Mouse (Mus musculus) fat pad, adult 2 months (tissue): ENCODE measurements around the gene Rnf43.

Experiments used
- DNase-seq: peaks from one replicate; pipeline ENCODE4 v3.0.0-alpha.2; 2011; ENCODE audit warnings: low read depth, low spot score; ENCODE audit errors: extremely low read depth

The Rnf43 gene

GRCm38 (mm10) chr11:87758957-87759608 is 96.6 kb downstream of the Rnf43 start:
- no peak for DNase-seq

- no peak for DNase-seq
These were observed 97.1 kb downstream of the Rnf43 start for GRCm38 (mm10) chr11:87759609-87760005.

- no peak for DNase-seq
These were observed 98.0 kb downstream of the Rnf43 start, which contains the start of gene Tspoap1 for GRCm38 (mm10) chr11:87760301-87761081. Tspoap1 (plus strand) TSS chr11:87760541.

GRCm38 (mm10) chr11:87761181-87761721 is 98.7 kb downstream of the Rnf43 start:
- no peak for DNase-seq

DNA sequence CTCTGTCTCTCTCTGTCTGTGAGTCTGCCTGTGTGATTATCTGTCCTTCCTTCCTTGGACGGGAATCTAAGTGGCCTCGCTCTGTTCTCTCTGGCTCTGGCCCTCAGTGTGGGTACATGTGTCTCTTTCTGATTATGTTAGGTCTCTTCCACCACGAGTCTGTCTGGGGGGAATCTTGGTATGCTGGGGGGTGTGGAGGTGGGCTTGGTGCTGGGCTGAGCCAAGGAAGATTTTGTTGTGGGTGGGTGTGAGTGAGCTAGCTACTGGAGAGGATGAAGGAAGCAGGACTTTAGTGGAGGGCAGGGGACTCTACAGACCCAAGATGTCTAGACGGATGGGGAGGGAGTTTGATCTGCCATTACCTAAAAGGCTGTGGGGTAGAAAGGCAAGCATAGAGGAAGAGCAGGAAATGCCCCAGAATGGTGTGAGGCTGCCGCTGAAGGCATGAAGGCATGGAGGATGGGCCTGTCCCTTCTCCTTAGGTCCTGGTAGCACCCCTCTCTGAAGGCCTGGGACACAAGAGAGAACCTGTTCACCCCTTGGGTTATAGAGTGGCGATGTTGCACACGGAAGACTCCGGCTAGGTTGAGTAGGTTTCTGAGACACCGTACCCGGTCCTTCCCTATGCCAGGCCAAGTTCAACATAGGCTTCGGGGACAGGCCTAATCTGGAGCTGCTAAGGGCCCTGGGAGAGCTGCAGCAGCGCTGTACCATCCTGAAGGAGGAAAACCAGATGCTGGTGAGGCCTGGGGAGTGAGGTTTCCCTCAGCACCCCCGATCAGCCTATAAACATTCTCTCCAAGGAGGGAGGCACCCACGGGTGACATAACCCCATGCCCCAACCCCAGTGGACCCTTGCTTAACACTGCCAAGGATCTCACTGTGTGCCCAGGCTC is 99.5 kb downstream of the Rnf43 start:
- DNase-seq, result no peak

DNA sequence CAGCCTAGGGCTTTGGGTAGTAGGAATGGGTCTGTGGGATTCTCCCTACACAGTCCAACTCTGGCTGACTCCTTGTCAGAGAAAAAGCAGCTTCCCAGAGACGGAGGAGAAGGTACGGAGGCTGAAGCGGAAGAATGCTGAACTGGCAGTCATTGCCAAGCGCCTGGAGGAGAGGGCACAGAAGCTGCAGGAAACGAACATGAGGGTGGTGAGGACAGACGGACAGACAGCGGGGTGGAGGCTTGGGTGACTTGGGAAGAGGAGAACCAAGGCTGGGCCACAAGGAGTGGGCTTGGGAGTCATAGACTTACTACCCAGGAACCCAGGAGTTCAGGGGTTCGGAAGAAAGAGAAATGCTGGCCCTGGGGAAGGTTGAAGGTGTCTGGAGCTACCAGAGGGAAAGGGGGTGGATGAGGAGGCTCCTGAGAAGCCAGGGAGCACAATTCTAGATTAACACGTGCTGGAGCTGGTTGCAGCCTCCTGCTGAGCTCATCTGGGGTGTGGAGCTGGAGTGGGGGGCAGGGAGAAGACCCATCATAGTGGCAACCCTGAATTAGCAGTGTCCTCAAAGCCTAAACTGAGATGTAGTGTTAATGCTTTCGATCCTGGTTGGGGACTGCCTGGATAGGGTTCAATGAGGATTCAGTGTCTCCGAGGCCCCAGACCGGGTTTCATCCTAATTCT is 100.3 kb downstream of the Rnf43 start:
- no peak for DNase-seq

DNA sequence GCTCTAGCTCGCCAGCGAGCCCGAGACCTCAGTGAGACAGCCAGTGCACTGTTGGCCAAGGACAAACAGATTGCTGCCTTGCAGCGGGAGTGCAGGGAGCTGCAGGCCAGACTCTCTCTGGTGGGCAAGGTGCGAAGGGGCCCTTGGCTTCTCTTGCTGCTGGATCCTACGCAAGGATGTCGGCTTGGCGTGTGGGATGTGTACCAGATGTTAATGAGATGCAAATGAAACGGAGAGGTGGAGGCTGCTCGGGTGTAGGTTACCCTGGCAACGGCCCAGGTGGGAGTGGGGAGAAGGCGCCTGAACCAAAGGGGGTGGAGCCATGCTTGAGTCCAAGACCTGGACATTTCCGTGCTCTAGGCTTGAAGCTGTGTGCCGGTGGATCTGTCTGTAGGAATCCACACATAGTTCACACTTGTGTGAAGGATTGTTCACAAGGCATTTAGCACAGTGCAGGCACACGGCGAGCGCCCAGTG is 101.0 kb downstream of the Rnf43 start:
- no peak for DNase-seq

DNA sequence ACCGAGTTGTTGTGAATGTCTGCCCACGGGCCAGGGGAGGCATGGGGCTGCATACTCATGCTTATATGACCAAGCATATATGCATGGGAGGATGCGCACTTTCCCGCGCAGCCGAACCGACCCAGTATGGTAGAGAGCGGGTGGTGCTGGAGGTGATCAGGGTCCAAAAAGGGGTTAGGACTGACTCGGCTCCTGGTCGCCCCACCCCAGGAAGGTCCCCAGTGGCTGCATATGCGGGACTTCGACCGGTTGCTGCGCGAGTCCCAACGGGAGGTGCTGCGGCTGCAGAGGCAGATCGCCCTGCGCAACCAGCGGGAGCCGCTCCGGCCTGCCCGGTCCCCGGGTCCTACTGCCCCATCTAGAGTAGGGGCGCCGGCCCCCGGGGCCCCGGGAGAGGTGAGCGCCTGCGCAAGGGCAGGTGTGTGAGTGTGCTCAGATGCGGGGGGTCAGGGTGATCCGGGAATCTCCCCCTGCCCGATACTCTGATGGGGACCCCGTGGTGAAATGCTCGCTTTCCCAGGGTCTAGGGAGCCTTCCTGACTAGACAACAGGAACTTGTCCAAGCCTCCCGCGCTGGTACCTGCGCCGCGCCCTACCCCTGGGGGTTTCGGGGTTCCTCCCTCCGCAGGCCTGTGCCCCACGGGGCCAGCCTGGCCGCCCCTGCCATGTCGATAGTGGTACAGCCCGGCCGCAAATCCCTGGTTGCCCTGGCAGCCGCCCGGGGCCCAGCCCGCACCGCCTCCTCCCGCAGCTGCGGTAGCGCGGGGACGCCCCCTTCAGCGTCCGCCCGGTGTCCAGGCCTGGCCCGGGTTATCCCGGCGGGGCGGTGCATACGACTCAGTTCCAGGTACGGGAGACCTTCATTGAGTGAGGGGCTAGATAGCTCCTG is 101.7 kb downstream of the Rnf43 start:
- no peak for DNase-seq

DNA sequence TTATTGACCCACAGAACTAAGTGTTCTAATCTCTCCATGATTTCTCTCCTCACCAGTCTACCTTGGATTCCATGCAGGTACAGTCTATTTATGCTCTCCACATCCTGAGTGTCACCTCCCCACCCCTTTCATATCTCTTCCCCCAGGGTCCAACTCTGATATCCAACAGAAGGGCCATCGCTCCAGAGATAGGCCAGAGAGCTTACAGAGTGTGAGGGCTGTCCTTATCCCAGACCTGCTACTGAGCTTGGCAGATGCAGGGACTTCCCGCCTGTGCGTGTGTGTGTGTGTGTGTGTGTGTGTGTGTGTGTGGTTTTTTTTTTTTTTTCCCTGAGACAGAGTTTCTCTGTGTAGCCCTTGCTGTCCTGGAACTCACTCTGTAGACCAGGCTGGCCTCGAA is 106.2 kb downstream of the Rnf43 start:
- no peak for DNase-seq

DNA sequence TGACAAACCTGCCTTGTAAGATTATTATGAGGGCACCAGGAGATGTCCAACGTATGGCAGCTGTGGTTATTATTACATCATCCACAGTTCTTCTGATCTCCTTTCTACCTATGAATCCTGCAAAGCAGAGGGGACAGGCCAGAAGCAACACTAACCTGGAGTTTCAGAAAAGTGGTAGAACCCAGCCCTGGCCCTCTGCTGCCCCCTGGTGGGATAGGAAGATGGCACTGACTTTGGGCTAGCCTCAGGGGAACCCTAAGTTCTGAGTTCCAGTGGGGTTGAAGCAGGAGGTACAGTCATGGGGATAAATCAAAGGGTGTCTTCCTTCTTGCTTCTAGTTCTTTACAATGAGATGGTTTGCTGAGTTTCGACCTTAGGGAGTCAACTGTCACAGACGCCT is 108.5 kb downstream of the Rnf43 start:
- no peak for DNase-seq

DNA sequence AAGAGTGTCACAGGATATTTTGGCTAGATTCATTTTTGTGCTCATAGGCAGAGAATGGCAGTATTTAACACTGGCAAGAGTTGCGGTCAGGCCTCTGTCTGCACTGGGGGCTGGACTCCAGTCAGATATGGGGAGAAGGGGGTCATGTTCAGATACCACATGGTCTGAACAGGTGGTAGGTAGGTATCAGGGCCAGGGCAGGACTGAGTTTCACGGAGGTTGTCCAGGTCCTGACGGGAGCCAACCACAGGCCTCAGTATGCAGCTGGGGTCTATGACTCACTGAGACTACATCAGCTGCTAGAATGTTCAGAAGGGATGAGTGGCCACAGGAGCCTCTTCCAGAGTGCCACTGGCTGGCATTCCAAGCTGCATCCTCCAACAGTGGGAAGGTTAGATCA is 109.8 kb downstream of the Rnf43 start:
- DNase-seq, result no peak

DNA sequence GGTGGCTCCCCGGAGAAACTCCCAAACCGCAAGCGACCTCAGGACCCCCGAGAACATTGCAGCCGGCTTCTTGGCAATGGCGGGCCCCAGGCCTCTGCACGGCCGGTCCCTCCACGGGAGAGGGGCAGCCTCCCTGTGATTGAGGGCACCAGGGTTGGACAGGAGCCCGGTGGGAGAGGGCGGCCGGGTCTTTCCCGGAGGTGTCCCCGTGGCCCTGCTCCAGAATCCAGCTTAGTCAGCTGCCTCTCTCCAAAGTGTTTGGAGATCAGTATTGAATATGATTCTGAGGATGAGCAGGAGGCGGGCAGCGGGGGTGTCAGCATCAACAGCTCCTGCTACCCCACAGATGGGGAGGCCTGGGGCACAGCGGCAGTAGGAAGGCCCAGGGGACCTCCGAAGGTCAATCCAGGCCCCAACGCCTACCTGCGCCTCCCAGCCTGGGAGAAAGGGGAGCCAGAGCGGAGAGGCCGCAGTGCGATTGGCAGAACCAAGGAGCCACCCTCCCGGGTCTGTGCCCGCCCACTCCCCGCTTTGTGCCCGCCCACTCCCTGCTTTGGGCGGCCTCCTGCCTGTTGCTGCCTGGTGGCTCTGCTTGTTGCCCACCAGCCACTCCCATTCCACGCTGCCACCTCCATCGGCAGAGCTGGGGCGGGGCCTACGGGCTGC is 115.7 kb downstream of the Rnf43 start:
- DNase-seq, result no peak

- DNase-seq, result no peak
These were observed 116.4 kb downstream of the Rnf43 start for GRCm38 (mm10) chr11:87778915-87779314.

- no peak for DNase-seq
These were observed 116.9 kb downstream of the Rnf43 start for GRCm38 (mm10) chr11:87779392-87779791.

GRCm38 (mm10) chr11:87780130-87780529 is 117.6 kb downstream of the Rnf43 start:
- no peak for DNase-seq
